Mouse (Mus musculus): ENCODE data around the gene Vmn1r84. TPM values are rescaled to one million over a fixed set of nuclear protein-coding genes. Genes with fewer than 3 reads are reported as not detected.

Vmn1r84 gene
- total RNA-seq (2023): not detected

GRCm38 (mm10) chr7:12369173-12369572 lies at the start of gene Vmn1r84:
TSS of gene Vmn1r84 (minus strand) at chr7:12369273.

GRCm38 (mm10) chr7:12329381-12329780 lies 39.7 kb downstream of the Vmn1r84 start, which contains the start of gene Vmn1r83:
TSS of gene Vmn1r83 (minus strand) at chr7:12329481.

Other genes with a start within 250 kb of the Vmn1r84 start
- gene Vmn1r78, start 219.0 kb downstream of the Vmn1r84 start, total RNA-seq (2023): not detected
- gene Vmn1r79, start 198.0 kb downstream of the Vmn1r84 start, total RNA-seq (2023): not detected
- gene Vmn1r80, start 180.0 kb downstream of the Vmn1r84 start, total RNA-seq (2023): not detected
- under 1 TPM in 1 of 2 experiments, not detected in 1; 0.02 TPM for gene Vmn1r81, start 101.0 kb downstream of the Vmn1r84 start, total RNA-seq (2023)
- not detected for gene Vmn1r82, start 68.8 kb downstream of the Vmn1r84 start, total RNA-seq (2023)
- under 1 TPM; 0.24 to 0.26 TPM for gene Vmn1r83, start 39.8 kb downstream of the Vmn1r84 start, total RNA-seq (2023)
- under 1 TPM in 1 of 2 experiments, not detected in 1; 0.60 TPM for gene Zfp551, start 53.5 kb upstream of the Vmn1r84 start, total RNA-seq (2023)
- gene Zfp606, start 109.0 kb upstream of the Vmn1r84 start, total RNA-seq (2023): 1 to 10 TPM; 2.1 to 2.8 TPM
- not detected for gene 2900092C05Rik, start 143.2 kb upstream of the Vmn1r84 start, total RNA-seq (2023)
- gene Vmn2r53, start 239.5 kb upstream of the Vmn1r84 start, total RNA-seq (2023): under 1 TPM; 0.02 to 0.04 TPM

Data from neutrophil, adult 59 days (primary cell).